Mouse (Mus musculus) hindbrain, embryonic 11.5 days (tissue): ENCODE results near the gene Snx14. TPM values are rescaled to one million over a fixed set of nuclear protein-coding genes. Genes with fewer than 3 reads are reported as not detected.

ENCODE experiments used
- ATAC-seq: fragments of 200-750 bp; cut with Nextera tagmentation; 2 replicates; pipeline ENCODE4 v1.8.0; 2017; ENCODE audit warnings: mild to moderate bottlenecking, moderate TSS enrichment, moderate library complexity; ENCODE audit not compliant: low FRiP score
- DNase-seq: peaks from one replicate; pipeline ENCODE4 v3.0.0-alpha.2; 2015; ENCODE audit warnings: low spot score
- H3K27ac ChIP-seq: fragments of 300-500 bp; sonication (generic); 2 replicates; pipeline ENCODE4 v1.5.1; 2014; ENCODE audit warnings: mild to moderate bottlenecking, low read depth, low read length
- H3K27me3 ChIP-seq: fragments of 300-500 bp; sonication (generic); 2 replicates; pipeline ENCODE4 v1.6.1; 2014; ENCODE audit warnings: mild to moderate bottlenecking, low read length, moderate library complexity, mixed read lengths; ENCODE audit not compliant: control insufficient read depth, insufficient read depth
- H3K36me3 ChIP-seq: fragments of 300-500 bp; sonication (generic); 2 replicates; pipeline ENCODE4 v1.6.1; 2014; ENCODE audit warnings: mild to moderate bottlenecking, low read length, moderate library complexity, mixed read lengths; ENCODE audit not compliant: control insufficient read depth, insufficient read depth
- H3K4me1 ChIP-seq: fragments of 300-500 bp; sonication (generic); replicated peaks from 2 replicates; pipeline ENCODE4 v1.6.1; 2014; ENCODE audit warnings: low read length, mixed read lengths; ENCODE audit not compliant: control insufficient read depth, insufficient read depth
- H3K4me2 ChIP-seq: fragments of 300-500 bp; sonication (generic); replicated peaks from 2 replicates; pipeline ENCODE4 v1.6.1; 2014; ENCODE audit warnings: mild to moderate bottlenecking, low read depth, low read length
- H3K4me3 ChIP-seq: fragments of 300-500 bp; sonication (generic); 2 replicates; pipeline ENCODE4 v1.5.1; 2014; ENCODE audit warnings: low read depth, low read length
- H3K9ac ChIP-seq: fragments of 300-500 bp; sonication (generic); 2 replicates; pipeline ENCODE4 v1.6.1; 2014; ENCODE audit warnings: low read depth, low read length
- H3K9me3 ChIP-seq: fragments of 300-500 bp; sonication (generic); 2 replicates; pipeline ENCODE4 v1.6.1; 2016; ENCODE audit warnings: low read length; ENCODE audit not compliant: control insufficient read depth
- WGBS: fragments of 180-500 bp; shearing (Covaris S2); extraction: QIAGEN DNeasy Blood & Tissue Kit; methylation state at CpG from one replicate; pipeline ENCODE4 v1.1.7; 2014; 5-methylcytosine and 5-hydroxymethylcytosine counted together
- polyA plus RNA-seq: library from polyadenylated mRNA; unstranded; fragments of >200 nt; fragmentation: Nextera tagmentation; extraction: Ambion mirVana; gene quantifications from 2 replicates; pipeline ENCODE4 v1.2.1, GENCODE M21; 2014

Gene Snx14
- polyA plus RNA-seq, 1 experiment from 2014 or later = 22.4 TPM

DNA sequence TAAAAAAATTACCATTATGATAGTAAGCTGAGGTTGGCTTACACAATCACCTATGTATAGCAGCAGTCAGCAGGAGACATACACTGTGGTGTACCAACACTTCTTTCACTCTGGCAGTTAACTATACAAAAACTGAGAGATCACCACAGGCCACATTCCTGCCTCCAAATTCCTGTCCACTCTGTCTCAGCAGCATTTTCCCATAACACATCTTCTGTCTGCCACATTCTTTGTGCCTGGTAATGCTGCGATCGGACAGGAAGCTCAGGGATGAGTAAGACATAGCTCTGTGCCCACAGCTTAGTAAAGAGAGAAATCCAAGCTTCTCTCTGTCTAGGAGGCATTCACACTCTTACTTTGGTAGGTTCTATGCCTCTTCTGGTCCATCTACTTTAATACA, 65.8 kb downstream of the Snx14 start:
- Histone ChIP-seq H3K9me3 (no peaks in the 10 kb centered on the region), H3K36me3 (no peaks in the 10 kb centered on the region), H3K27me3 (no peaks in the 10 kb centered on the region), H3K27ac (no peak overlapping the region), H3K4me2 (no peak overlapping the region), H3K9ac (no peak overlapping the region), H3K4me3 (no peak overlapping the region), H3K4me1 (no peaks in the 10 kb centered on the region)
- DNase-seq (no peak), ATAC-seq (no peak)
- 86% methylated on average over 2 of the region's 2 CpGs for WGBS

DNA sequence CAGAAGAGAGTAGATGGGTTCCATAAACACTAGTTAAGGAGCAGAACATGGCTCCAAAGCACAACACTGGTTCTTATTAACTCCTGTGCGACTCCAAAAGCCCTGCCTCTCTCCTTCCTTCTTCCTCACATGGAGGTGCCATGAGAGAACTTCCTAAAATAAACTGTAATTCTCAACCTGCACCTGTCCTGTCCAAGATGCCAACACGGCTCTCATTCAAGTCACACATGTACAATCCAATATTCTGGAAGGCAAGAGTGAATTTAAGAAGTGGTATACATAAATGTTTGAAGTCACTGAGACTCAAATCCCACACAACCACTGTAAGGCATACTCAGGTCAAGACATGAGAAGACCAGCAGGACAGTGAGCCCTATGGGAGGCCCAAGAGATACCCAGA, 67.6 kb downstream of the Snx14 start:
- H3K27ac ChIP-seq = no peak overlapping the region
- DNase-seq = no peak
- no peak overlapping the region for H3K9ac ChIP-seq
- ATAC-seq = no peak
- H3K4me1 ChIP-seq = no peaks in the 10 kb centered on the region
- no peaks in the 10 kb centered on the region for H3K27me3 ChIP-seq
- H3K9me3 ChIP-seq = no peaks in the 10 kb centered on the region
- WGBS = 86% methylated on average over 2 of the region's 2 CpGs
- H3K4me2 ChIP-seq = no peak overlapping the region
- H3K4me3 ChIP-seq = no peak overlapping the region
- no peaks in the 10 kb centered on the region for H3K36me3 ChIP-seq

- Histone ChIP-seq H3K4me1 (no peaks in the 10 kb centered on the region), H3K36me3 (no peaks in the 10 kb centered on the region), H3K4me2 (no peak overlapping the region), H3K27me3 (no peaks in the 10 kb centered on the region), H3K4me3 (no peak overlapping the region), H3K9ac (no peak overlapping the region), H3K9me3 (no peaks in the 10 kb centered on the region), H3K27ac (no peak overlapping the region)
- 100% methylated on average over 2 of the region's 2 CpGs for whole genome bisulfite sequencing
- DNase-seq (no peak), ATAC-seq (no peak)
These were observed 69.1 kb downstream of the Snx14 start for GRCm38 (mm10) chr9:88369666-88370065.

- Histone ChIP-seq H3K4me2 (no peak overlapping the region), H3K27ac (no peak overlapping the region), H3K4me3 (no peak overlapping the region), H3K27me3 (no peaks in the 10 kb centered on the region), H3K9me3 (no peaks in the 10 kb centered on the region), H3K9ac (no peak overlapping the region), H3K4me1 (no peaks in the 10 kb centered on the region), H3K36me3 (no peaks in the 10 kb centered on the region)
- DNase-seq (no peak), ATAC-seq (no peak)
- 92% methylated on average over 5 of the region's 5 CpGs for WGBS
These were observed 70.3 kb downstream of the Snx14 start for GRCm38 (mm10) chr9:88368476-88368875.

GRCm38 (mm10) chr9:88367751-88368150, 71.0 kb downstream of the Snx14 start:
- no peaks in the 10 kb centered on the region for H3K9me3 ChIP-seq
- H3K27ac ChIP-seq = no peak overlapping the region
- H3K9ac ChIP-seq = no peak overlapping the region
- H3K27me3 ChIP-seq = no peaks in the 10 kb centered on the region
- no peak for DNase-seq
- WGBS = 69% methylated on average over 1 of the region's 1 CpGs
- no peaks in the 10 kb centered on the region for H3K36me3 ChIP-seq
- H3K4me3 ChIP-seq = no peak overlapping the region
- no peak for ATAC-seq
- H3K4me2 ChIP-seq = no peak overlapping the region
- H3K4me1 ChIP-seq = no peaks in the 10 kb centered on the region

DNA sequence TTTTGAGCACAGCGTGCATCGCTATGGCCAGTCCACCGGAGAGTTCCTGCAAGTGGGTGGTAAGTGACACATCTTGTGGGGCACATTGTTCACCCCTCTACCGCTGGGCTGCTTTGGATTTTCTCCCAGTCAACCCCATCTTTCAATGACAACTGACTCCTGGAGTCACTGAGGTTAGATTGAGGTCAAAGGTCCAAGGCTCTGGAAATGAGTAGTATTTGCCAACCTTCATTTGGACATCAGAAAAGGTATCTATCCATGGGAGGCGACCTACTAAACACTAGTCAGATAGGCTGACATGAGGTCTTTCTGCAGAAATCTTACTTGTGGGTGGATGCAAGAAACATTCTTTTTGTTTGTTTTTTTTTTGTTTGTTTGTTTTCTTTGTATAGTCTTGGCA, 71.4 kb downstream of the Snx14 start:
- no peak for DNase-seq
- Histone ChIP-seq H3K4me3 (no peak overlapping the region), H3K36me3 (no peaks in the 10 kb centered on the region), H3K27me3 (no peaks in the 10 kb centered on the region), H3K27ac (no peak overlapping the region), H3K9me3 (no peaks in the 10 kb centered on the region), H3K9ac (no peak overlapping the region), H3K4me1 (no peaks in the 10 kb centered on the region), H3K4me2 (no peak overlapping the region)
- no peak for ATAC-seq
- 74% methylated on average over 5 of the region's 5 CpGs for WGBS

DNA sequence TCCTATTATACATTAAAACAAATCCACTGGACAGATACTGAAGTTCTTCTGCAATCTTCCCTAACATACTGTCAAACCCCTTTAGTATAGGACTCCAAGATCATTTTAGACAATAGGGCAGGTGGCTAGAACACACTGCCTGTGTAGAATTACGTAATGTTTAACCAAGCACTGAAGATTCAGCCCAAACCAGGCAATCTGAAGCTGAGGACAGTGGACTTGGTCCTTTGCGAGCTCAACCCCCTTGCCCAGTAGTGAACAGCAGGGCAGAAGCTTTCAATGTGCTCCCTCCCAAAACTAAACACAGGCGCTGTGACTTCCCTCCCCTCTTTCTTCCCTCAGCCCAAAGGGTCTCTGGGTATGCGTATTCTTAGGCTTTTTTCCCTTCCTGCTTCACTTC, 71.9 kb downstream of the Snx14 start:
- Histone ChIP-seq H3K9ac (no peak overlapping the region), H3K4me1 (no peaks in the 10 kb centered on the region), H3K4me2 (no peak overlapping the region), H3K27ac (no peak overlapping the region), H3K4me3 (no peak overlapping the region), H3K27me3 (no peaks in the 10 kb centered on the region), H3K36me3 (no peaks in the 10 kb centered on the region), H3K9me3 (no peaks in the 10 kb centered on the region)
- ATAC-seq (no peak), DNase-seq (no peak)
- WGBS = 79% methylated on average over 4 of the region's 4 CpGs

- Histone ChIP-seq H3K4me2 (no peak overlapping the region), H3K4me1 (no peaks in the 10 kb centered on the region), H3K27ac (no peak overlapping the region), H3K9ac (no peak overlapping the region), H3K4me3 (no peak overlapping the region), H3K36me3 (no peaks in the 10 kb centered on the region), H3K27me3 (no peaks in the 10 kb centered on the region), H3K9me3 (no peaks in the 10 kb centered on the region)
- DNase-seq = no peak
- ATAC-seq = no peak
- 82% methylated on average over 4 of the region's 4 CpGs for WGBS
These were observed 72.5 kb downstream of the Snx14 start for GRCm38 (mm10) chr9:88366308-88366707.

- Histone ChIP-seq H3K9ac (no peak overlapping the region), H3K4me3 (no peak overlapping the region), H3K36me3 (no peaks in the 10 kb centered on the region), H3K4me2 (no peak overlapping the region), H3K9me3 (no peaks in the 10 kb centered on the region), H3K4me1 (no peaks in the 10 kb centered on the region), H3K27ac (no peak overlapping the region), H3K27me3 (no peaks in the 10 kb centered on the region)
- no peak for DNase-seq
- ATAC-seq = no peak
- 82% methylated on average over 3 of the region's 3 CpGs for whole genome bisulfite sequencing
These were observed 75.7 kb downstream of the Snx14 start for GRCm38 (mm10) chr9:88363102-88363501.
